Mouse (Mus musculus) left cerebral cortex, postnatal 10 days (tissue): ENCODE results near the gene Olfr56. TPM values are rescaled to one million over a fixed set of nuclear protein-coding genes. Genes with fewer than 3 reads are reported as not detected.

Source experiments
- DNase-seq, 2 experiments: peaks; one replicate each; pipeline ENCODE4 v3.0.0; 2021 to 2022; ENCODE audit warnings: low spot score in 2 of 2, mixed read lengths in 1 of 2; ENCODE audit errors: extremely low spot score in 1 of 2
- intact Hi-C: fragments of 180-260 bp; cut with DNase I; formaldehyde crosslinking; loops from one replicate; pipeline ENCODE4 v1.15.1; 2025
- total RNA-seq, 2 experiments: library from RNA; stranded (reverse); gene quantifications; 2 replicates each; pipeline ENCODE4 v1.2.3; 2021

Gene Olfr56
- total RNA-seq, 2 experiments from 2014 or later: not detected

DNA sequence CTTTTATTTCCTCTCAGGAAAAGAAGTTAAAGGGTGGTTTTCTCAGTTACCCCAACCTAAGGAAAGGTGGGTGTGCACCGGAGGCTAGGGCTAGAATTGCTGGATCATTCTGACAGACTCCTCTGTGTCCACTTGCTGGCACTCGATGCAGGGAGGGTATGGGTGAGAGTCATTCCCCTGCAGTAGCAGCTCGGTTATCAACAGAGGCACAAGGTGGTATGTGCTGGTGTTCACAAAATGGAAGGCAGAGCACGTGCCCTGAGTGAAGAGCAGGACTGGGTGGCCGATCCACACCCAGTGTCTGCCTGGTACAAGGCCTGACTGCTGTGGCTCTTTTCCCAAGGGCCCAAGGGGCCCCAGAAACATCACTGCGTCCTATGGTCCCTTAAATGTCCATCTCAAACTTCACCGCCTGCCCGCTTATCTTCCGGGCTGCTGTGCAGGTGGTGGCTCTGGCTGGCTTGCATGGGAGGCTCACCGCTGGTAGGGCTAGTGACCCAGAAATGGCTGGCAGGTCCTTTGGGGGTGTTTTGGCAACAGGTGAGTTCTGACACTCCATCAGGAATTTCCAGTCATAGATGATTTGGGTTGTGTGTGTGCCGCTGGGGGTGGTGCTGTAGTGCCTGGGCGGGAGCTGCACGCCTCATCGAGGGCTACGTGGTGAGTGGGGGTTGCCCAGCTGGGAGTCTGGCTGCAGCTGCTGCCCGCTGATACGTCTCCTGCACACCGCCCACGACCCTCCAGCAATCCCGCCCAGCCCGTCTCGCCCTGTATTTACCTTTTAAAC is 109.3 kb downstream of the Olfr56 start:
- peak in 1 of 2 experiments; percentile 54 for DNase-seq
- intact Hi-C loops: no loop called here

GRCm38 (mm10) chr11:49088990-49089652 is 110.4 kb downstream of the Olfr56 start:
- DNase-seq: no peak
- intact Hi-C loops: no loop called here

- intact Hi-C loops: no loop called here
- no peak for DNase-seq
Measured at GRCm38 (mm10) chr11:49089735-49090507, 111.2 kb downstream of the Olfr56 start.

GRCm38 (mm10) chr11:49090551-49090950 is 111.9 kb downstream of the Olfr56 start:
- intact Hi-C loops: no loop called here
- DNase-seq: no peak

DNA sequence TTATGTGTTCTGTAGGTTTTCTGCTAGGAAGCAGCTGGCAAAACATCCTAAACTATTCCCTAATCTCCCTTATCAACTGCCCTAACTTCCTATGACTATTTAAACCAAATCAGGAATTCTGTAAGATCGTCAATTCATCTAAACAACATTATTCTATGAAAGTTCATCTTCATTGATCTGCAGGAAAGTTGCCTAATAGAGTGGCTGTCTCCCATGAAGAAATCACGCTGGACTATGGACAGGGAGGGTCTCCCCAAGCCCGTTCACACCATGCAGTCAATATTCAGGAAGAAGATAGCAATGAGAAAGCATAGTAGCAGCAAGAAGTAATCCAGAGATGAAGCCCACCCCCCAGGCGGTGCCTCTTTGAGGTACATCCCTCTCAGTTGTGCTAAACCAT is 112.5 kb downstream of the Olfr56 start:
- no peak for DNase-seq
- intact Hi-C loops: no loop called here

- no peak for DNase-seq
- intact Hi-C loops: no loop called here
Measured at GRCm38 (mm10) chr11:49092053-49092586, 113.4 kb downstream of the Olfr56 start.

DNA sequence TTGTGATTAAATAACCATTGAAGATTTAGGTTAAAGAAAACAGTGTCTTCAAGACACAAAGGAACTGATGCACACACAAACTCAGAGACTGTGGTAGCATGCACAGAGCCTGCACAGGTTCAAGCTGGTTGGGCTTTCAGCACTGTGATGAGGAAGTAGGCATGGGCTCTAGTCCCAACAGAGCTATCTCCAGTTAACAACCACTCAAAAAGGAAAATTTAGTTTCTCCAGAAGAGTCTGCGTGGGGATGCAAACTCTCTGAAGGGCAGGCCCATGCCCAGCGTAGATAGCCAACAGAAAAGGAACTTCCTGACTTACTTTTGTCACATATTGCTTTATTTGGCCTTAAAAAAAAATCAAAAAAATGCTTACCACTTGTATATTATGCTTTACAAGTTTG is 114.1 kb downstream of the Olfr56 start:
- intact Hi-C loops: no loop called here
- DNase-seq: no peak

- DNase-seq: no peak
- intact Hi-C loops: no loop called here
Measured at GRCm38 (mm10) chr11:49093861-49094660, 115.4 kb downstream of the Olfr56 start.

DNA sequence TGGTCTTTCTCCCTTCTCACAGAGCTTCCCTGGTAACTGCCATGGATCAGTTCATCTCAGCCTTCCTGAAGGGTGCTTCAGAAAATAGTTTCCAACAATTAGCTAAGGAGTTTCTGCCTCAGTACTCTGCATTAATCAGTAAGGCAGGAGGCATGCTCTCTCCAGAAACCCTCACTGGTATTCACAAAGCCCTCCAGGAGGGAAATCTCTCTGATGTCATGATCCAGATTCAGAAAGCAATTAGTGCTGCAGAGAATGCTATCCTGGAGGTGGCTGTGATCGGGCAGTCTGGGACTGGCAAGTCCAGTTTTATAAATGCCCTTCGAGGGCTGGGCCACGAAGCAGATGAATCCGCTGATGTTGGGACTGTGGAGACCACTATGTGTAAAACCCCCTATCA is 116.7 kb downstream of the Olfr56 start:
- intact Hi-C loops: no loop called here
- DNase-seq: no peak

GRCm38 (mm10) chr11:49100409-49100808 is 121.7 kb downstream of the Olfr56 start:
- intact Hi-C loops: no loop called here
- no peak for DNase-seq

DNA sequence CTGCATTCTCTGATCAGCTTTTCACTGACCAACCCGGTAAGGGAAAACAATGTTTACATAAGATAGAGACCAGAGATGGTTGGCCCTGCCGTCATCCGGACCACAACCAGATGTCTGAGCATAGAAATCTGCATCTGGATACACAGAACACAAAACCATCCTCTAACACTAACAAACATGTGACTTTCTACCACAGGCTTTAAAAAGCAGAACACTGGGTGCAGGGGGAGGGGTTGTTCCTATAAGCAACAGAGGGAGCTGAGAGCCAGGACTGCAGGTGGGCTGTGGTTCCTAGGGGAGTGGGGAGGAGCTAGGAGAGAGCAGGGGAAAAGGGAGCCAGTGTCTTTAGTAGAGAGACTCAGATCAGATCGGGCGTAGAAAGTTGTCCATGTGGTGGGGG is 122.8 kb downstream of the Olfr56 start:
- DNase-seq: no peak
- intact Hi-C loops: no loop called here

GRCm38 (mm10) chr11:49103047-49103693 is 124.5 kb downstream of the Olfr56 start:
- intact Hi-C loops: loop anchor here (1.0 kb wide), 1 partner anchor 229 kb away; no protein-coding TSS in a partner anchor
- peak; percentile 84 to 90 for DNase-seq

DNA sequence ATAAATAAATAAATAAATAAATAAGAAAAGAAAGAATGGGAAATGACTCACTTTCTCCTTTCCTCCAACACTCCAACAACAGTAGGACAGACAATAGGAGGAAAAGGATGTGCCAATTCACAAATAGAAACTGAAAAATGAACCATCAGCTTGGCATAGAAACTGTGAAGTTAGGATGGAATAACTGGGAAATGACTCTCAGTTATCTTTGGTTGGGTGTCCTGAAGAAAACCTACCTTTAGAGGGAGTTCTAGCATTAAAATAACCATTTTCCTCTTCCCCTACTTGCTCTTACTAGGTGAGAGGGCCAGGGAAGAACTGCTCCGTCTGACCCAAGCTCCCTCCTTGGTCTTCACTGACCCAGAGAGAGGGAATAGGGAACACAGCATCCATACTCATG is 127.1 kb downstream of the Olfr56 start:
- no peak for DNase-seq
- intact Hi-C loops: loop anchor here (5.0 kb wide), 1 partner anchor 318 kb away; no protein-coding TSS in a partner anchor

DNA sequence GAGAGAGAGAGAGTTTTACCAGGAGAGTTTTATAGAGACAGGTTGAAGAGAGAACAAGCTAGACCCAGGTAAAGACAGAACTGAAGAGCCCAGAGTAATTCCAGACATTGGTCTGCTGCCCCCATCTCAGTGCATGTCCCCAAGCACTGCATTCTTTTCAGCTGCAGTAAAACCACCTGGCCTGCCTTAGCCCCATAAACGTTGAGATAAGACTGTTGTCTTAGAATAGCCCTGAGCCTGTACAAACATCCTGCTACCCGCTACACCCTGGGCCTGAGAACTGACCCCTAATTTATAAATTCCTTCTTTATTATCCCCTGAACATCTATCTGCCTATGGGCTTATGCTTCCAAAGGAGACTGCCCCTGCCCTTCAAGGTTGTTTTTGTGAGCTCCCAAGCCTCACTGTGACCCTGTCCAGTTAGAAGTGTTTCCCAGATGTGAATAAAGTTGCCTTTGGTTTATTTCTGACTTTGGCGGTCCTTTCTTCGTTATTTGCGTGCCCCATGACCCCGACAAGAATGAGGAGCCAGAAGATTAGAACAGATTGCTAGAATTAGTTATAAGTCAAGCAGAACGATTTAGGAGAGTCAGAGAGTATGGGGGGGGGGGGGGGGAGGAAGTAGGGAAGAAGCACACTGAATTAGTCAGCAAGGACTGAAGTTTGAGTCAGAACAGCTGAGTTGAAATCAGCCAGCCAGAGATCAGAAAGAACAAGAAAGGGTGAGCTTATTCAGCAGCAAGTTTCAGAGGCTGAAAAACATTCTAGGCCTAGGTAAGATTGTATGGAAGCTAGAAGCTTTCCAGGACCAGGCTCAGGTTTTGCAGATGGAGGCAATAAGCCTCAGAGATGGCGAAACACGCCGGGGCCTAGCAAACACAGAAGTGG is 129.2 kb downstream of the Olfr56 start:
- no peak for DNase-seq
- intact Hi-C loops: loop anchor here (5.0 kb wide), 1 partner anchor 321 kb away; no protein-coding TSS in a partner anchor

DNA sequence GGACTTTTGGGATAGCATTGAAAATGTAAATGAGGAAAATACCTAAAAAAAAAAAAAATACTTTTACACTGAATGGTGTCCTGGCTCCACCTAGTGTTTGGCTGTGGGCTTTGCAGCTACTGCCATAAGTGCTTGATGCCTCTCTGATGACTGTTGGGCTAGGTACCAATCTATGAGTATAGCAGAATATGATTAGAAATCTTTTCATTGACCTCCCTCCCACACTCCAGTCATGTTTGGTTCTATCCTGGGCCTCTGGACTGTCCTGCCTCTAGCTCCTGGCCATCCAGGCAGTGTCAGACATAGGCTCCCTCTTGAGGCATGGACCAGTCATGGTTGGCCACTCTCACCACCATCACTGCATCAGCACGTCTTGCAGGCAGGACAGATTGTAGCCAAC is 130.1 kb downstream of the Olfr56 start:
- DNase-seq: no peak
- intact Hi-C loops: loop anchor here (5.0 kb wide), 1 partner anchor 322 kb away; no protein-coding TSS in a partner anchor

DNA sequence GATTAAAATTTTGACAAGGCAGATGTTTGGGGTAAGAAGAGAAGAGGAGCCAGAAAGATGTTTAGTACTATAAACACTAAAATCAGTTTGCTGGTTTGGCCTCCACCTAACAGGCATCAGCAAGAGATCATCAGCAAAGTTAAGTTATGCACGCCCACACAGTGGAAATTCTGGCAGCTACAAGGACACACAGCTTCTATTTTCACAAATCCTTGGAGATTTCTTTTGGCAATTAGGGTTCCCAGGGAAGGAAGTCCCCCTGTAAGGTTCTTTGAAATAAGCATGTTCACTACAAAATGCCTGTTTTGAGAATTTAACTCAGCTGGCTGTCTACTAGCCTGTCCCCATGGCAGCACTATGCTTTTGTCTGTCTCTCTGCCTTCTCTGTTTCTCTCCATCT is 132.3 kb downstream of the Olfr56 start:
- intact Hi-C loops: loop anchor here (5.0 kb wide), 1 partner anchor 161 kb away; no protein-coding TSS in a partner anchor
- no peak for DNase-seq
